Mouse (Mus musculus): ENCODE results near the gene Calr. TPM values are rescaled to one million over a fixed set of nuclear protein-coding genes. Genes with fewer than 3 reads are reported as not detected.

The Calr gene
- total RNA-seq, 1 experiment, result 1,121 TPM

- Histone ChIP-seq H3K27ac (ENCODE audit: insufficient read depth, low read depth, low read length, poor library complexity, severe bottlenecking) (no peak overlapping the region), H3K9me3 (ENCODE audit: control insufficient read depth, insufficient read depth, low read depth, low read length) (no peaks in the 10 kb centered on the region), H3K4me1 (ENCODE audit: control insufficient read depth in 2 of 2, insufficient read depth in 2 of 2, low read length in 2 of 2, poor library complexity in 1 of 2) (no peaks in the 10 kb centered on the region), H3K36me3 (ENCODE audit: control insufficient read depth, insufficient read depth, low read length, poor library complexity, severe bottlenecking) (peaks cover 8% of the 10 kb centered on the region), H3K9ac (ENCODE audit: insufficient read depth, low read depth, low read length, poor library complexity, severe bottlenecking) (no peak overlapping the region), H3K4me3 (ENCODE audit: insufficient read depth in 1 of 2, low read depth in 1 of 2, low read length in 2 of 2, poor library complexity in 1 of 2, severe bottlenecking in 1 of 2) (no peak overlapping the region)
- no peak for DNase-seq (ENCODE audit: low read depth, low spot score)
- TF ChIP-seq ZC3H11A (IDR thresholded peaks at IDR 0.05; ENCODE audit: borderline replicate concordance, low read depth, low read length) (no peak), CHD2 (IDR thresholded peaks at IDR 0.05; ENCODE audit: low read depth, low read length) (no peak), ZNF384 (IDR thresholded peaks at IDR 0.05; ENCODE audit: low read depth, low read length) (no peak), HCFC1 (IDR thresholded peaks at IDR 0.05; ENCODE audit: borderline replicate concordance, insufficient read depth, low read length) (no peak), MAFK (IDR thresholded peaks at IDR 0.05; ENCODE audit: insufficient read depth, low read depth, low read length) (no peak)
- in situ Hi-C loops (cut with MboI; ENCODE audit: low sequenced_read_pairs in 2 of 2, unreplicated experiment in 2 of 2), result no loop called here
These were observed 30.7 kb upstream of the Calr start for GRCm38 (mm10) chr8:84877297-84878035.

- no peak for TF ChIP-seq ZC3H11A (IDR thresholded peaks at IDR 0.05; ENCODE audit: borderline replicate concordance, low read depth, low read length)
- TF ChIP-seq CHD2 (IDR thresholded peaks at IDR 0.05; ENCODE audit: low read depth, low read length), result no peak
- no peak for TF ChIP-seq MAFK (IDR thresholded peaks at IDR 0.05; ENCODE audit: insufficient read depth, low read depth, low read length)
- no peak for TF ChIP-seq HCFC1 (IDR thresholded peaks at IDR 0.05; ENCODE audit: borderline replicate concordance, insufficient read depth, low read length)
- TF ChIP-seq ZNF384 (IDR thresholded peaks at IDR 0.05; ENCODE audit: low read depth, low read length), result no peak
- H3K9ac ChIP-seq (ENCODE audit: insufficient read depth, low read depth, low read length, poor library complexity, severe bottlenecking), result no peak overlapping the region
- no peak overlapping the region for H3K4me3 ChIP-seq (ENCODE audit: insufficient read depth in 1 of 2, low read depth in 1 of 2, low read length in 2 of 2, poor library complexity in 1 of 2, severe bottlenecking in 1 of 2)
- DNase-seq (ENCODE audit: low read depth, low spot score), result no peak
- peaks cover 10% of the 10 kb centered on the region for H3K36me3 ChIP-seq (ENCODE audit: control insufficient read depth, insufficient read depth, low read length, poor library complexity, severe bottlenecking)
- H3K9me3 ChIP-seq (ENCODE audit: control insufficient read depth, insufficient read depth, low read depth, low read length), result no peaks in the 10 kb centered on the region
- H3K27ac ChIP-seq (ENCODE audit: insufficient read depth, low read depth, low read length, poor library complexity, severe bottlenecking), result no peak overlapping the region
- in situ Hi-C loops (cut with MboI; ENCODE audit: low sequenced_read_pairs in 2 of 2, unreplicated experiment in 2 of 2), result no loop called here
- 0 out of 4 replicates have a peak, but pooled peaks cover 0 to 2% of the 10 kb centered on the region in 2 experiments for H3K4me1 ChIP-seq (ENCODE audit: control insufficient read depth in 2 of 2, insufficient read depth in 2 of 2, low read length in 2 of 2, poor library complexity in 1 of 2)
These were observed 27.6 kb upstream of the Calr start for GRCm38 (mm10) chr8:84874339-84874738.

- peak overlapping the region; percentile 67 for H3K9ac ChIP-seq (ENCODE audit: insufficient read depth, low read depth, low read length, poor library complexity, severe bottlenecking)
- DNase-seq (ENCODE audit: low read depth, low spot score), result peak; percentile 24
- TF ChIP-seq ZNF384 (IDR thresholded peaks at IDR 0.05; ENCODE audit: low read depth, low read length), result no peak
- no peak for TF ChIP-seq MAFK (IDR thresholded peaks at IDR 0.05; ENCODE audit: insufficient read depth, low read depth, low read length)
- TF ChIP-seq CHD2 (IDR thresholded peaks at IDR 0.05; ENCODE audit: low read depth, low read length), result no peak
- no peak for TF ChIP-seq HCFC1 (IDR thresholded peaks at IDR 0.05; ENCODE audit: borderline replicate concordance, insufficient read depth, low read length)
- no peak for TF ChIP-seq ZC3H11A (IDR thresholded peaks at IDR 0.05; ENCODE audit: borderline replicate concordance, low read depth, low read length)
These were observed 26.3 kb upstream of the Calr start for GRCm38 (mm10) chr8:84873016-84873415.

GRCm38 (mm10) chr8:84872309-84872965 lies 25.7 kb upstream of the Calr start:
- Histone ChIP-seq H3K9ac (ENCODE audit: insufficient read depth, low read depth, low read length, poor library complexity, severe bottlenecking) (peak overlapping the region; percentile 67), H3K9me3 (ENCODE audit: control insufficient read depth, insufficient read depth, low read depth, low read length) (no peaks in the 10 kb centered on the region), H3K36me3 (ENCODE audit: control insufficient read depth, insufficient read depth, low read length, poor library complexity, severe bottlenecking) (peaks cover 26% of the 10 kb centered on the region), H3K4me1 (ENCODE audit: control insufficient read depth in 2 of 2, insufficient read depth in 2 of 2, low read length in 2 of 2, poor library complexity in 1 of 2) (0 out of 4 replicates have a peak, but pooled peaks cover 0 to 2% of the 10 kb centered on the region in 2 experiments), H3K27ac (ENCODE audit: insufficient read depth, low read depth, low read length, poor library complexity, severe bottlenecking) (no peak overlapping the region), H3K4me3 (ENCODE audit: insufficient read depth in 1 of 2, low read depth in 1 of 2, low read length in 2 of 2, poor library complexity in 1 of 2, severe bottlenecking in 1 of 2) (peak overlapping the region; percentile 64 to 68)
- in situ Hi-C loops (cut with MboI; ENCODE audit: low sequenced_read_pairs in 2 of 2, unreplicated experiment in 2 of 2), result no loop called here
- DNase-seq (ENCODE audit: low read depth, low spot score), result peak; percentile 25
- TF ChIP-seq HCFC1 (IDR thresholded peaks at IDR 0.05; ENCODE audit: borderline replicate concordance, insufficient read depth, low read length) (no peak), ZNF384 (IDR thresholded peaks at IDR 0.05; ENCODE audit: low read depth, low read length) (no peak), CHD2 (IDR thresholded peaks at IDR 0.05; ENCODE audit: low read depth, low read length) (no peak), MAFK (IDR thresholded peaks at IDR 0.05; ENCODE audit: insufficient read depth, low read depth, low read length) (no peak), ZC3H11A (IDR thresholded peaks at IDR 0.05; ENCODE audit: borderline replicate concordance, low read depth, low read length) (no peak)

More at GRCm38 (mm10) chr8:84873016-84873415, 26.3 kb upstream of the Calr start:
- Histone ChIP-seq H3K4me1 (ENCODE audit: control insufficient read depth in 2 of 2, insufficient read depth in 2 of 2, low read length in 2 of 2, poor library complexity in 1 of 2) (0 out of 4 replicates have a peak, but pooled peaks cover 0 to 2% of the 10 kb centered on the region in 2 experiments), H3K4me3 (ENCODE audit: insufficient read depth in 1 of 2, low read depth in 1 of 2, low read length in 2 of 2, poor library complexity in 1 of 2, severe bottlenecking in 1 of 2) (peak overlapping the region; percentile 64 to 68), H3K9me3 (ENCODE audit: control insufficient read depth, insufficient read depth, low read depth, low read length) (no peaks in the 10 kb centered on the region), H3K36me3 (ENCODE audit: control insufficient read depth, insufficient read depth, low read length, poor library complexity, severe bottlenecking) (peaks cover 23% of the 10 kb centered on the region), H3K27ac (ENCODE audit: insufficient read depth, low read depth, low read length, poor library complexity, severe bottlenecking) (no peak overlapping the region)
- in situ Hi-C loops (cut with MboI; ENCODE audit: low sequenced_read_pairs in 2 of 2, unreplicated experiment in 2 of 2), result no loop called here

Measured in ES-E14 (cell line).